Mouse (Mus musculus) left cerebral cortex, postnatal 4 days (tissue): ENCODE data around the gene Slc9a9. TPM values are rescaled to one million over a fixed set of nuclear protein-coding genes. Genes with fewer than 3 reads are reported as not detected.

ENCODE experiments used
- DNase-seq: peaks from one replicate; pipeline ENCODE4 v3.0.0-alpha.2; 2022
- intact Hi-C: fragments of 180-260 bp; cut with DNase I; formaldehyde crosslinking; loops from one replicate; pipeline ENCODE4 v1.15.1; 2025
- microRNA-seq: library from miRNA; unstranded; fragments of <30 nt; microRNA quantifications from one replicate; pipeline ENCODE4 v1.2.0, GENCODE M21; 2022
- total RNA-seq, 2 experiments: library from RNA; stranded (reverse); gene quantifications; 2 replicates each; pipeline ENCODE4 v1.2.3; 2021

Gene Slc9a9
- total RNA-seq, 2 experiments from 2014 or later = 11.0 to 11.9 TPM

DNA sequence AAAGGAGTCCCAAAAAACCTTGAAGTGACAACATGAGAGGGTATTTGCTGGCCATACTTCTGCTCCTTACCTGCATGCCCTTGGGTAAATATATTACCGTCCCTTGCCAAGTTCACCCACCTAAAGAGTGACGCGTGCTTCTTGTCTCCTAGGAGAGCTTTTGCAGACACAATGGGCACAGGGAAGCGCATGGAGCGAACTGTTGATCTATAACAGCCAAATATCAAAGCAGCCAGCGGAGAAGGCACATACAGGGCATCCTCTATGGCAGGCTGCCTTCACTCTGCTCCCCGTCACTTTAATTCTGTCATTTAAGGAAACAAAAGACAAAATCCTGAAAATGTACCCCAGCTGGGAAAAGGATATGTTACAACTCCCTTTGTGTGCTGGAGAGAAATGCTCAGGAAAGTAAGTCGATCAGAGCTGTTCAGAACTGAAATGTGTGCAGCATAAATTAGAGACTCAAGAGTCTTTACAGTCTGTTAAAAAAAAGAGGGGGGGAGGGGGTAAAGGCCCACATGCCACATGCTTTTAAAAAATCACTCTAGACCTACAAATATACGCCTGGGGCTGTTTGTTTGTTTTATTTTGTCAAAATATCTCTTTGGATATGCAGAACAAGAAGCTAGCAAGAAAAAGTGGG is 594.3 kb downstream of the Slc9a9 start:
- no peak for DNase-seq
- intact Hi-C loops = no loop called here

DNA sequence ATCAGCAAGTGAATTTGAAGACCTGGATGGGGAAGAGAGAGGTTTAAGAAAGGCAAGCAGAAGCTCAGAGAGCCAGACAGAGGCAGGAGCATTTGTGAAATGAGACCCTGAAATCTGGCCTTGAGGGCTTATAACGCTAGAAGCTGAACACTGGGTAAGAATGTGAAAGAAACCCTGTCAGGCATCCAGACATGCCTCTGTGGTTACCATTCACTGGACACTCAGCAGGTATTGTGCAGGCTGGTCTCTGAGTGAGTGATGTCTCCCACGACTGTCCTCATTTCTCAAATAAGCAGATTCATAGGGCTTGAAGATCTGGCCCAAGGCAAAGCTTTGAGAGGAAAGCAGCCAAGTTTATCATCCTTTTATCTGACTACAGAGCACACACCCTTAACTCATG is 596.5 kb downstream of the Slc9a9 start:
- DNase-seq = no peak
- intact Hi-C loops = no loop called here

DNA sequence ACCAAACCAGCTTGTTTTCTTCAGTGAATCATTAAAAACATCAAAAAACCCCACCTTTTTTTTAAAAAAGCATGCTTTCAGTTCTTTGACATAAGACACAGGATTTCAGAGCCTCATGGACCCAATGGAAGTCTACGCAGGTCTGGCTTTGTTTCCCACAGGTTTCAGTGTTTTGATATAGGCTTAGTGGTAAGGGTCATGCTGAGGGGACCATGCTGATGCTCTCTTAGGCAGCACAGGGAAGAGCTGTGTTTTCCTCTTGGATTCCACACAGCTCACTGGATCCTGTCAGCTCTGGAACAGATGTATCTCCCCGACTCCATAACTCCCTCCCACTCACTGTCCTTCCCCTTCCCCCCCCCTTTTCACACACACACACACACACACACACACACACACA is 597.2 kb downstream of the Slc9a9 start:
- intact Hi-C loops = no loop called here
- DNase-seq = no peak

DNA sequence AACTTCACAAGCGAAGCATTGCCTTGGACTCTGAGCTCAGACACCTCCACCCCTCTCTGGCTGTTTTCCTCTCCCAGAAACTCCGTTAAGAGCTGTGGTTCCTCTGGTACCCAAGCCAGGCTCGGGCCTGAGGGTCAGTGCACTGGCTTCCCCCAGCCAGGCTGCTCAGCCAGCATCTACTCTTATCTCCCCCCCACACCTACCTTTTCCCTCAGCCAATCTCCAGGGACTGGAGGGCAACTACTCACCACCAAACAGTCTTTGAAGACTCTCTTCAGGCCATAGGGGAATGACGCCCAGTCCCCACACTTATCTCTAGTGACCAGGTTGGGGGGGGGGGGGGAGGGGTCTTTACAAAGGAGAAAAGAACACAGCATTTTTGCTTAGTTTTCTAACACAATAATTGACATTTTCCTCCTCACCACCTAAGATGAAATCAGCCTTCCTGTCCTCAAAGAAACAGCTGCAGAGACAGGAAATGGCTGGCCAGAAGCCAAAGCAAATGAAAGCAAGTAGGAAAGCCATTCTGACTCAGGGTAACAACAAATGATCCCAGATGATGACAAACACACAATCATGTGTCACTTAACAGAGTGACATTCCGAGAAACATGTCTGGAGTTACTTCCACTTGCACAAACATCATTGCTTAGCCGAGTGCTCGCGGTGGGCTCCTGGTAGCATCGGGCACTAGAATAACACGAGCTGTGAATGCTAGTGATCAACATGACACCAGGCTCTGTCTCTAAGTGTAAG is 610.1 kb downstream of the Slc9a9 start:
- intact Hi-C loops = no loop called here
- DNase-seq = peak; percentile 20

Small RNA genes within 50 kb of the gene (microRNA-seq; reads per million reads assigned to microRNA genes)
- gene Mir7656 = 1.5 reads per million

Other genes starting within 250 kb of the Slc9a9 start
- gene 1190002N15Rik, start 131.8 kb upstream of the Slc9a9 start, total RNA-seq = 10 to 100 TPM; 19.6 to 20.7 TPM